Mouse (Mus musculus) natural killer cell, adult 2 months (primary cell): Measurements from ENCODE around the gene Mrpl33.

ENCODE experiments used
- DNase-seq, 2 experiments: peaks; one replicate each; pipeline ENCODE4 v3.0.0; 2022; ENCODE audit warnings: low spot score in 2 of 2

Gene Mrpl33

DNA sequence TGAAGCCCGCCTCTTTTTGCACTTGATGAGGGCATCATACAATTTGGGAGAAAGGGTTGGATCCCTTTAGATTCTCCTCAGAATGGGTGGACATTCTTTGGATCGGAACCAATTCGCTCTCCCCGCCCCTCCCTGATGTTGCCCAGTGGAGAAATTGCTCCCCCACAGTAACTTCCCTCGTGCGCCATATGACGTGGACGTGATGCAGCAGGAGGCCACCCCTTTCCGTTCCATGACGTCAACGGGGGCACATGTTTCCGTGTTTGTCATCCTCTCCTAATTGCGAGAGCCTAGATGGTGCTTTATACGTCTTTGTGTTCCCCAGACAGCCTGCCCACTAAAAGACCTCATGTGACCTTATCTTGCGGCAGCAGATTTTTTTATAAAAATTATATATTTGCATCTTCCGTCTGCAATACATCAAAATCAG is 101.6 kb downstream of the Mrpl33 start:
- peak; percentile 99 for DNase-seq

- DNase-seq = peak; percentile 17 to 32
These were observed 102.2 kb downstream of the Mrpl33 start for GRCm38 (mm10) chr5:31698931-31699330.

DNA sequence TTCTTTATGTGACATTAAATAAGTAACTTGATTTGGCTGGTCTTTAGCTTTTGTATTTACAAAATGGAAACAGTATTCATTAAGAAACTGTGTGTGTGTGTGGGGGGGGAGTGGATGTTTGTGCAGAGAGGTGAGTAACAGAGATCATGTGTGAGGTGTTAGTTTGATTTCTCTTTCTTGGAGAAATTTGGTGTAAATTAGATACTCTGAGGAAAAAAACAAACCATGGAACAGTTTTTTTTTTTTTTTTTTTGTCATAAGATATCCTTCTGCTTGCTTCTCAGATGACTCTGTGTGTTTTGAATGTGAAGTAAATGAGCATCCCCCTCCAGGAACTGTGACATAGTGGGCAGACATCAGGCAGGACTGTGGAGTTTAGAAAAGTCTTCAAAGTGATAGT is 102.7 kb downstream of the Mrpl33 start:
- no peak for DNase-seq

- no peak for DNase-seq
These were observed 108.2 kb downstream of the Mrpl33 start for GRCm38 (mm10) chr5:31704971-31705370.

DNA sequence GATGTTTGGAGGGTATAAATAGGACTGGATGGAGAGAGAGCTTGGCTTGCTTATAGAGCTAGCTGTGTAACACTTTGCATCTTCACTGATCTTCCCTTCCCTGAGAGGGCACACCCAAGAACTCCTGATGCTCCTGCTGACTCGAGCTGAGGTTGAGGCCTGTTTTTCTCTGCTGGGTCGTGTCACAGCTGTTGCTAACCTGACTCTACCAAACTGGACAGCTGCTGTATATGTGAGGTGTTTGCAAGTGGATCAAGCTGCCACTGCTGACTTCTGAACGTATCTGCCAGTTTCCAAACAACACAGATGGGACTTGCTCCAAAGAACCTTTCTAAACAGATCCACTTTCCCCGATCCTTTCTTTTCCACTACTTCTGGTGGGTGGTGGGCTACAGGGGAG is 110.1 kb downstream of the Mrpl33 start:
- DNase-seq = no peak

DNA sequence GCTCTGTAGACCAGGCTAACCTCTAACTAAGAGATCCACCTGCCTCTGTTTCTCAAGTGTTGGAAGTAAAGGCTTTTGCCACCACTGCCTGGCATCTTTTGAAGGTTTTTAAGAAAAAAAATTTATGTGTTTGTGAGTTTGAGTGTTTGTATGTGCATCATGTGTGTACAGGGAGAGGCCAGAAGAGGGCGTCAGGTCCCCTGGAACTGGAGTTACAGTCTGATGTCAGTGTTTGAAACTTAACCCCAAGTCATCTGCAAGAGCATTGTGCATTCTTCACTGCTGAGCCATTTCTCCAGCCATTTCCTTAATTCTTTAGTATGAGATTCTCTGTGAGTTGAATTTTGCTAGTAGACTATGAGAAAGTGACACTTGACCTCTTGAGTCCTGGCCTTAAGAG is 112.7 kb downstream of the Mrpl33 start:
- peak; percentile 26 to 44 for DNase-seq

GRCm38 (mm10) chr5:31713280-31713711 is 116.6 kb downstream of the Mrpl33 start:
- no peak for DNase-seq

DNA sequence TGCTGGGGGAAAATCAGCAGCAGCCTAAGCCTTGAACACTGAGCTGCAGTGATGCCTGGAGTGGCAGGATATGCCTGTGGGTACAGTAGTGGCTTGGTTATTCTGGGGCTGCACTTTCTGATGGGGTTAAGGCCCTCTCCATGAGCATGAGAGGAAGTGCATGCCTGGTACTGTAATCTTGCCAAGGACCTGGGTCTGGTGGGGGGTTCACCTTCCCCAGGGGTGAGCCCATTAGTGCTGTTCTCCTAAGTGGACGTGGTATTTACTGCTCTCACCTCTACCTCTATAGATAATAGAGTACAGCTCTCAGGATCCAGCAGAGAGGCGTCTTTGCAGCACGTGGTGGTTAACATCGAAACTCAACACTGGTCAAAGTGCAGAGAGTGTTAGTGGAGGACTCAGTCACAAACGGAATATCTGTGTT is 117.1 kb downstream of the Mrpl33 start:
- DNase-seq = peak; percentile 21 to 40
